Mouse (Mus musculus): ENCODE measurements around the gene Usp19.

Usp19 gene

DNA sequence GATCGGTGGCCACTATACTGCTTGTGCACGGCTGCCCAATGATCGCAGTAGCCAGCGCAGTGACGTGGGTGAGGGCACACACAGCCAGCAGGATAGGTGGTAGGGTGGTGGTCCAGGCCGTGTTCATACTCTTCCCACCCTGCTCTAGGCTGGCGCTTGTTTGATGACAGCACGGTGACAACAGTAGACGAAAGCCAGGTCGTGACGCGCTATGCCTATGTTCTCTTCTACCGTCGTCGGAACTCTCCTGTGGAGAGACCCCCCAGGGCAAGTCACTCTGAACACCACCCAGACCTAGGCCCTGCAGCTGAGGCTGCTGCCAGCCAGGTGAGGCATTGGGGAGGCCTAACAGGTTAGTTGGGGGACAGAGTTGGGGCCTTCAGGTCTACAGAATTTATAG lies 9.5 kb downstream of the Usp19 start:
- no peak for DNase-seq

- DNase-seq: no peak
These were observed 16.5 kb downstream of the Usp19 start for GRCm38 (mm10) chr9:108506901-108507300.

GRCm38 (mm10) chr9:108507619-108508434 lies 17.4 kb downstream of the Usp19 start, which contains the start of gene Qars:
Qars (plus strand) TSS chr9:108507706.
- DNase-seq: peak; percentile 93 to 95

- no peak for DNase-seq
These were observed 18.4 kb downstream of the Usp19 start for GRCm38 (mm10) chr9:108508776-108509175.

GRCm38 (mm10) chr9:108516380-108517251 lies 26.2 kb downstream of the Usp19 start, which contains the start of gene Qrich1:
Qrich1 (plus strand) TSS chr9:108516806.
- peak; percentile 96 to 97 for DNase-seq

GRCm38 (mm10) chr9:108517253-108517930 lies 27.0 kb downstream of the Usp19 start:
- peak; percentile 87 to 93 for DNase-seq

- DNase-seq: no peak
These were observed 27.5 kb downstream of the Usp19 start for GRCm38 (mm10) chr9:108517931-108518332.

GRCm38 (mm10) chr9:108521604-108522003 lies 31.2 kb downstream of the Usp19 start:
- DNase-seq: no peak

DNA sequence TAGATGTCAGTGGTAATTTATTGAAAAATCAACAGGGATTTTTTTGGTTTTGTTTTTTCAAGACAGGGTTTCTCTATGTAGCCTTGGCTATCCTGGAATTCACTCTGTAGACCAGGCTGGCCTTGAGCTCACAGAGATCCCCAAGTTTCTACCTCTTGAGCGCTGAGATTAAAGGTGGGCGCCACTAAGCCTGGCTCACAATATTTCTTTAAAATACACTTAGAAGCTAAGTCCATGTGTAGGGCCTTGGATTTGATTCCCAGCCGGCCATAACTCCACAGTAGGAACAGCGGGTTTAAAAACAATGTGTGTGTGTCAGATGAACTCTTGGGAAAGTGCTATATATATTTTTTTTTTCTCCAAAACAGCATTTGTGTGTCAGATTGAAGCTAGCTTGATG lies 32.9 kb downstream of the Usp19 start:
- DNase-seq: no peak

DNA sequence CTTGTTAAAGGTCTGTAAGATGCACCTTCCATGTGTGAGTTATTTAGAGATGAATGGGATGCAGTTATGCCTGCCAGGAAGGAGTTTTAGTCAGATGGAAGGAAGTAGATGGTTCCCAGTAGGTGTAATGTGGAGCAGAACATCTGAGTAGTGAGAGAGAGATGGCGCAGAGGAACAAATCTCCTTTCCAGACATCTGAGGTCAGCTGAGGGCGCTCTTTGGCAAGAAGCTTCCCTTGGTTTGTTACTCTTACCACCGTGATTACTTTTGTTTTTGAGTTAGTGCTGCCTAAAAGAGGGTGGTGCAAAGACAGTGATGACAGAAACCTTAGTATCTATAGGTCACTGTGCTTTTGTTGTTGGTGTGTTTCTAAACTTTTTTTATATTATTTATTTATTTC lies 35.0 kb downstream of the Usp19 start:
- no peak for DNase-seq

DNA sequence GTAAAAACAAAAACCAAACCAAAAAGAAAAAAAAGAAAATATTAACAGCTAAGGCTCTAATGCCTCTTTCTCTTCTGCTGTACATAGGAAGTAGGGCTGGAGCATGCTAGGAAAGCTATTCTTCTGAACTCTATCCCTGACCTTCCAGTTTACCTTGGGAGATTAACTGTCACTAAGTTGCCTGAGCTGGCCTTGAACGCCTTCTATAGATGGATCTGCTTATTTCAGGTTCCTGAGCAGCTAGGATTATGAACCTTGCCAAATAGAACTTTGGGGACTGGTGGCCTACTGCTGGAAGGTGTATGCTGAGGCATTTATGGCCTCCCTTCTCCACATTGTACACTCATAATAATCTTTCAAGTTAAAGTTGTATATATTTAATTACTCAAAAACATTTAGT lies 40.6 kb downstream of the Usp19 start:
- DNase-seq: no peak

DNA sequence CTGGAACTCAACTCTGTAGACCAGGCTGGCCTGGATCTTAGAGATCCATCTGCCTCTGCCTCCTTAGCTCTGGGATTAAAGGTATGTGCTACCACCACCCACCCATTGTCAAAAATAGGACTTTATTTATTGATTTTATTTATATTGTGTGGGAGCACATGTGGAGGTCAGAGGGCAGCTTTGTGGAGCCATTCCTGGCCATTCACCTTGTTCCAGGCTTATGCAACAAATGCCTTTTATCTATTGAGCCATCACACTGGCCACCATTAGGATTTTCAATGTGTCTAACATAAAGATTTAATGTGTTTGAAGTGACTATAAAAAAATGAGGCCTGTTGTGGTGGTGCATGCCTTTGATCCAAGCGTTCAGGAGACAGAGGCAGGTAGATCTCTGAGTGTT lies 41.1 kb downstream of the Usp19 start:
- DNase-seq: no peak

- no peak for DNase-seq
These were observed 50.4 kb downstream of the Usp19 start for GRCm38 (mm10) chr9:108540846-108541245.

DNA sequence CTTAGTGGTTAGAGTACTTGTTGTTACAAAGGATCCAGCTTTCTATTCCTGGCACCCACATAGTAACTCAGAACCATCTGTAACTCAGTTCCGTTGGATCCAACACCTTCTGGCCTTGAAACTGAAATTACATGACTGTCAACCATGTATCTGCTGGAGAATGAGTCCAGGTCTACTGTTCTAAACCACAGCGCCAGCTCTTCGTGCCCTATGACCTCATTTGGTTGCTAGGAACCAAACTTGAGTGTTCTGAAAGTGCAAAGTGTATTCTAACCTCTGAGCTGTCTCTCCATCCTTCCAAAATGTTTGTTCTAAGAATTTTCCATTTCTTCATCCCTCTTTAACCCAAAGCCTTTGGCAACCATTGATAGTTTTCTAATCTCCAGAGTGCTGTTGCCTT lies 55.6 kb downstream of the Usp19 start:
- DNase-seq: no peak

GRCm38 (mm10) chr9:108546875-108547274 lies 56.5 kb downstream of the Usp19 start:
- no peak for DNase-seq

All from cerebellum, postnatal 25 days (tissue).